Mouse (Mus musculus): ENCODE data around the gene Laptm5.

Laptm5 gene

DNA sequence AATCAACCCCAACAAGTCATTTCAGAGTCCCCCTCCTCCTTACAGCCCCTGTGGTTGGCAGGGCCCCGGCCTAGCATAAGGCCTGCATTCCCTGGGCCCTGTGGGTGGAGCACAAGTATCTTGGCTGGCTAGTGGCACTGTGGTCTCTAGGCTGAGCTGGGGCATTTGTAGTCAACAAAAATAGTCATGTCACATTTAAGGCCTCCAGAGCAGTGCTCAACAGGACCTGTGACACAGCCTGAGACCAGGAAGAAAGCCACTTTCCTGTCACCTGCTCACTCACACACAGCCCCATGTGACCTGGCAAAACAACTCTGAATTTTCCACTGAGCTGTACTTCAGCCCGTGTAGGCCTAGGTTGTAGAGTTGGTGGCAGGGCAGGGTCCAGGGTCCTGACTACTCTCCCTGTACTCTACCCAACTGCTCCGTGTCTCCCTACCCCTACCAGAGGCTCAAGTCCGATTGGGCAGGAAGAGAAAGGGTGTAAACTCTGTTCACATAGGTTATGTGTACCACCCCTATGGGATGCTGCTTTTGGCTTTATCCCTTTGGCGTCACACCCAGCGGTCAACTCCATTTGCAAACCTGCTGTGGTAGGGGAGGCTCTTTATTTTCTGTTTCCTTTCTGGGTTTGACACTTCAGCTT lies 13.0 kb upstream of the Laptm5 start:
- DNase-seq: no peak

DNA sequence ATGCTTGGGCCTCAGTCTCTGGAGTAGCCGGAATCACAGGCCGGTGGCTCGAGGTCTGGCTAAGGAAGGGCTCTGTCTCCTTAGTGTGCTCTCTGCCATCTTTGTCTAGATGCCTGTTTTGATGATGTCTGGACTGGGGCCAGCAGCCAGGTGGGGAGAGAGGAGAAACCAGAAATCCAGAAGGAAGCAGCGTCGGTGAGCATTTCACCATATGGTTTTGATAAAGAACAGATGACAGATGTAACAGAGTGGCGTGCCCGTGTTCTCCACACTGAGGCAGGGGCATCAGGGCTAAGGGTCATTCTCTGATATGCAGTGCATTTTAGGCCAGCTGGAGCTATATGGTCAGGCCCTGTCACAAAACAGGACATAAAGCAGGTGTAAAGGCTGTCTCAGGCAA lies 12.2 kb upstream of the Laptm5 start:
- DNase-seq: peak; percentile 55 to 75

DNA sequence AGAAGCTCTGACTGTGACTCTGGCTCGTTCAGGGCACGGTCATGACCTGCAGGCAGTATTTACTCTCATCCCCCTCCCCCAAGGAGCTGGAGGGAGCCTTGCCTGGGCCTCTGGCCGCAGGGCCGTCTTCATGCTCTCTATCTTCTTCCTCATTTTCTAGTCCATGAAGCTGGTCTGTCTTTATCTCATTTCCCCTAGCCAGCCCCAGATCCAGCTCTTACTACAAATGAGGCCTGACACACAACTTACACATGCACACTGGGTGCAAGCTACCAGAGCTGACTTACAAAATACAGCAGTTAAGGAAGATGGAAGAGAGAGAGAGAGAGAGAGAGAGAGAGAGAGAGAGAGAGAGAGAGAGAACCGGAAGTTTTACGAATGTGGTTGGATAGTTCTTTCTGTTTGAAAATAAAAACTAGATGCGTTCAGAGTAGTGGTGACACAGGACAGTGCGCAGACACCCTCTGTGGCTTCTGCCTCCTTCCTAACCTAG lies 10.6 kb upstream of the Laptm5 start:
- no peak for DNase-seq

DNA sequence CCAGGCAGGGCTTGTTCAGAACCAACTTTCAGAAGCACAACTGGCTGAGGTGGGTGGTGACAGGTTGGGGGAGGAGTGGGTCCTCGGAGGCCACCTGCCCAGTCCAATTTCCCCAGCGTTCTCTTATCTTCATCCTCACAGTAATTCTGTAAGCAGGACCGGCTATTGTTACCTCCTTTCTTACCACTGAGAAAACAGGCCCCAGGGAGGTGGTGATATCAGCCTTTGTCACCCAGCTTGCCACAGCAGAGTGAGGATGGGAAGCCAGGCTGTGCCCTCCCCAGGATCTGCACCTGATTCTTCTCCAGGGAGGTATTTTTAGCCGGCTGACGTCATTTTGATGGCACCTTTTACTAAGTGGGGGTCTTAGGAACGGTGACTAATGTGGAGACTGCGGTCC lies 7.9 kb upstream of the Laptm5 start:
- DNase-seq: no peak

DNA sequence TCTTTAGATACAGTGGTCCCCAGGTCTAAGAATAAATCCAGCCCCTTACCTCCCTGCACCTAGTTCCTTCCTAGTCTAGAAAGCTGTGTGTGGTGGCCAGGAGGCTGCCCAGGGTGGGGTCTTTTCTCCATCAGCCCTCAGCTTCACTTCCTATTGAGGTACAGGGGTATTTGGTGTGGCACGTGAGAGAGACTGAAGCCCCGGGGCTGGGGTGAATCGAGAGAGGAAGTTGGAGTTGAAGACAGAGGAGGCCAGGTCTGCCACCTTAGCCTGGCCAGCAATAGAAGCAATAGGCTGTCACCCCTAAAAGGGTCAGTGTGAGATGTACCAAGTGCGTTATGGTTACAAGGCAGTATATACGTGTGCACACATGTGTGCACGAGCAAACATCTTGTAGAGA lies 7.0 kb upstream of the Laptm5 start:
- DNase-seq: no peak

DNA sequence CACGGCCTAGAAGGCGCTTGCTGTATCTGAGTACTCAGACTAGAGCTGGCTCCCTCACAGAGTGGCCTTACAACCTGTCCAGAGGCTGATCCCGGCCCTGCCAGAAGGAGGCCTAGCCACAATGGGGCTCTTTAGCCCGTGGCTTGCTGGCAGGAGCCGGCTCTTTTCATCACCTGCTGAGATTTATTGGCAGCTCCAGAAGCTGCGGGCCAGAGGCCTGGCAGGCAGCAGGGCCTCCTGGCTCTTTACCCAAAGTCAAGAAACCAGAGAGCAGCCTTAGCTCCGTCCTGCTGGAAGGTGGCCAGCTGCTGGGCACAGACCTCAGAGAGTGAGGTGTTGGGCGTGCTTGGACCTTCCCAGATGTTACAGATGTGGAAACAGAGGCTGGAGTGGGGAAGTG lies 6.6 kb upstream of the Laptm5 start:
- peak; percentile 83 to 84 for DNase-seq

DNA sequence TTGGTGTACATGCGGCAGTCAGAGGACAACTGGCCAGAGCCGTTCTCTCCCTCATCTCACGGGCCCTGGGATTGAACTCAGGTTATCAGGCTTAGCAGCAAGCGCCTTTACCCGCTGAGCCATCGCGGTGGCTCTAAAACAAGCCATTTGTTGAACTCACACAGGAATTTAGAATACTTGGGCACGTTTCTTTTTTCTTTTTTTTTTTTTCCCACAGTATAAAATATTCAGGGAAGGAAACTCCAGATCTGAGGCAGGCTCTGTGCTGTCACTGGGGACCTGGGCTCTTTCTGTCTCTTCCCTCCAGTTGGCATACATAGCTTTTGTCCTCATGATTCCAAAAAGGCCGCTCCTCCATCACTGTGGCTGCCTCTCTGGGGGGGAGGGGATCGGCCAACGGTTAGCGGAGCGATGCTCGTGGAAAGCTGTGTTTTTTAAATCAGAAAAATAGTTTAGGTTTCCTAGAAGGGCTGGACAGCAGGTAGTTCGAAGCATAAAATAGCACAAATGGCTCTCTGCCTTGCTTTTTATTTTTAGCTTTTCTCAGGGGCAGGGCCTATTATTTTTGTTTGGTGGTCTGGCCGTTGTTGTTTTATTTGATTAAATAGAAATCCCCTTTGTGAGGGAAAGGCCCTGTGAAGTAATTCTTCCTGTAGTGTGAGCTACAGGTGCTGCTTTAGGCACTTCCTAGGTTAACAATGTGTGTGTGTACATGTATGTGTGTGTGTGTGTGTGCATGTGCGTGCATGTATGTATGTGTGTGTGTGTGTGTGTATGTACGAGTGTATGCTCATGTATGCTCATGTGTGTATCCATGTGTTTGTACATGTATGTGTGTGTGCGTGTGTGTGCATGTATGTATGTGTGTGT lies 5.5 kb upstream of the Laptm5 start:
- DNase-seq: peak; percentile 33 to 37

DNA sequence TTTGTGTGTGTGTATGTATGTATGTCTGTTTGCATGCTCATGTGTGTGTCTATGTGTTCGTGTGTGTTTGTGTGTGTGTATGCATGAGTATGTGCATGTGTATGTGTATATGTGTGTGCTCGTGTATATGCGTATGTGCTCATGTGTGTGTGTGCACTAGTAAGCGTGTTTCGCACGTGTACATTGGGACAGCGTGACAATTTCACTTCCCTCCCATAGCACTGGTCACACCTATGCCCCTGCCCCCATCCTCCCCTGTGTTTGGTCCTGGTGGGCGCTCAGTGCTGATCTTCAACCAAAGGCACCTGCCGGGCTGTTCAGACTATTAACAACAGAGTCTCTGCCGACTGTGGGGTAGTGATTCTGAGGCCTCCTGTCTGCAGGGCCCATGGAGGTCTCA lies 4.8 kb upstream of the Laptm5 start:
- DNase-seq: no peak

DNA sequence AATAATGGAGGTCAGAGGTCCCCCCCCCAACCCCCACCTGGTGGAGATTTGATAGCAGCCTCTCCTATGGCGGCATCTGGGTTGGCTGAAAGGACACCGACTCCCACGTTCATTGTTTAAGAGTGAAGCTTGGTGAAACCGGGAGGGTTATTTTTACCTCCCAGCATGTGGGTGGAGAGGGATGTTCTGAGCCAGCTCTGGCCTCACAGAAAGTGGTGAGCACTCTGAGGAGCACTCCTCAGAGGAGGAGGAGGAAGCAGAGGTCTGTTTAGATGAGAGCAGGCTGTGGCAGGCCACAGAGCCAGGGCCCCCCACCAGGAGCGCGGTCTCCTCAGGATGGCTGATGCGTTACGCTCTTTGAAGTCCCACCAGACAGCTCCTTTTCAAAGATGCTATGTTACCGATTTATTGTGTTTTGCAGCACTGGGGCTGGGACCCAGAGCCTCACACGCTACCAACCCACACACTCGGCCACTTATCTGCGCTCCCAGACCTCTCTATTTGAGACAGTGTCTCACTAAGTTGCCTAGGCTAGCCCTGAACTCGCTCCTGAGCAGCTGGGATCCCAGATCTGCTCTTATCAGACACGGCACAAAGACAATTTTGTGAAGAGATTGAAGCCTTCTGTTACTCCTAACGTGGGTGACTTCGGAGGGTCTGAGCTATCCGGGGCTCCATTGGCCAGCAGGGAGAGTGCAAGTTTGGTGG lies 3.6 kb upstream of the Laptm5 start:
- peak in 1 of 2 experiments; percentile 27 for DNase-seq

DNA sequence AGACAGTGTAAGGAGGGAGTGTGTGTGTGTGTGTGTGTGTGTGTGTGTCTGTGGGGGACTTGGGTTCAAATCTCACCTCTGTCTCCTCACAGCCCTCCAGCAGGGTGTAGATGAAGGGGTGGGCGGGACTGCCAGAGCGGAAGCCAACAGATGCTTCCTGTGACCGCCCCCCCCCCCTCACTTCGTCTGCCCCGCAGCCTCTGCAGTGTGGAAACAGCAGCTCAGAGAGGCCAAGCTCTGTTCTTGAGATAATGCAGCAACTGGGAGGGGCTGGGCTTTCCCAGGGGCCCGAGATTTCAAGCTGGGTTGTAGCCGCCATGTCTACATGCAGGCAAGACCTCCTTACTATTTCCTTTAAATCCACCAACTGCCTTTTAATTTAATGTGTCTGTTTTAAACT lies 2.3 kb upstream of the Laptm5 start:
- DNase-seq: no peak

DNA sequence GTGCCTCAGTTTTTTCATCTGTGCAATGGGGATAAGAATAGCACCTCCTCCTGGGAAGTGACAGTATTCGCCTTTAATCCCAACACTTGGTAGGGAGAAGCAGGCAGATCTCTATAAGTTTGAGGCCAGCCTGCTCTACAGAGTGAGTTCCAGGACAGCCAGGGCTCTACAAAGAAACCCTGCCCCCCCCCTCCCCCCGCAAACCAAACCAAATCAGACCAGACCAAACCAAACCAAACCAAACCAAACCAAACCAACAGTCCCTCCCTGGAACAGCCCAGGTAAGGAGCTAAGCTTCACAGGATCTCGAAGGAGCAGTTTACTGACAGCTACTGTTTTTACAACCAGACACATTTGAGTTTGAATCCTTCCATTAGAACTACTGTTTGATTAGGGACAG lies 299 bp upstream of the Laptm5 start:
- DNase-seq: no peak

DNA sequence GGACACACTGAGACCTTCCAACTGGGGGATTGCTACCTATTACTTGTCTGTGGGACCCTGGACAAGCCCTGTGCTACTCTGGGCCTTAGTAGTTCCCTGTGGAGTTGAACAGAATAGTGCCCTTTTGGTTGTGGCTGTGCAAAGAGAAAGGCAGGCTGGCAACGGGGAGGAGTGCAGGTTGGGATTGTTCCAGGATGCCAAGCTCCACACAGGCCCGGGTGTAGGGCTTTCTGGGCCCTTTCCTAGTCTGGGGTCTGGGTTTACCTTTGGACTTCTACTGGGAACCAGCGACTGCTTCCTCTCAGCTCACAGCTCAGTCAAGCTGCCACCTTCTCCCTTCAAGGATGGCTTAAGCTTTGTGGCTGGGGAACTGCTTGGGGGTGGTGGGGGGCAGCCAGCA lies 586 bp downstream of the Laptm5 start:
- no peak for DNase-seq

DNA sequence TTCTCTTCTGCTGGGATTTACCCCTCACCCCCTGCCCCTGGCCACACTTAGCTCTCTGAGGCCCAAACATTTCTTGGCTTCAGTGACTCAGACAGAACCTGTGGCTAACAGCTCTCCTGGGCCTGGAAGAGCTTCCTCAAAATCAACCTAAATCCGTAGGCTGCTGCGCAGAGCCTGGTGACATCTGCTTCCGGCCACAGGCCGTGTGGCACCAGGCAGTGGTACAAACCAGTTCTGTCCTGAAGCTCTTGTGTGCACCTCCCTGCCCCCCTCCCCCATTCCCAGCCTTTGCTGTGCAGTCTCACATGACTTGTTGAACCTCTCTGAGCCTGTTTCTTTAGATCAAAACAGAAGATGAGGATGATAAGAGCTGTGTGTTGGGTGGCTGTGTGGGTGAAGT lies 1.1 kb downstream of the Laptm5 start:
- no peak for DNase-seq

DNA sequence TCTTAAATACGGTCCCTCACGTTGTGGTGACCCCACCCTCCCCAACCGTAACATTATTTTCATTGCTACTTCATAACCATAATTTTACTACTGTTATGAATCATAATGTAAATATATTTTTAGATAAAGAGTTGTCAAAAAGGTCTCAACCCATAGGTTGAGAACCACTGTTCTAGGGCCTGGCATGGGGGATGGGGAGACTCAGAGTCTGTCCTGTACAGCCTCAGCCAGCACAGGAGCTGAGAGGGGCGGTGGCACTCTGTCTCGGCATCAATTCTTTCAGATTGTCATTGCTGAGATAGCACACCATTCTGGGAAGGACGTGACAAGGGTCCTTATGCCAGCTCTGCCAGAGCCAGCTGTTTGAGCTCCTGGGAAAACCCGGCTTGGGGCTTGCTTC lies 1.6 kb downstream of the Laptm5 start:
- DNase-seq: no peak

DNA sequence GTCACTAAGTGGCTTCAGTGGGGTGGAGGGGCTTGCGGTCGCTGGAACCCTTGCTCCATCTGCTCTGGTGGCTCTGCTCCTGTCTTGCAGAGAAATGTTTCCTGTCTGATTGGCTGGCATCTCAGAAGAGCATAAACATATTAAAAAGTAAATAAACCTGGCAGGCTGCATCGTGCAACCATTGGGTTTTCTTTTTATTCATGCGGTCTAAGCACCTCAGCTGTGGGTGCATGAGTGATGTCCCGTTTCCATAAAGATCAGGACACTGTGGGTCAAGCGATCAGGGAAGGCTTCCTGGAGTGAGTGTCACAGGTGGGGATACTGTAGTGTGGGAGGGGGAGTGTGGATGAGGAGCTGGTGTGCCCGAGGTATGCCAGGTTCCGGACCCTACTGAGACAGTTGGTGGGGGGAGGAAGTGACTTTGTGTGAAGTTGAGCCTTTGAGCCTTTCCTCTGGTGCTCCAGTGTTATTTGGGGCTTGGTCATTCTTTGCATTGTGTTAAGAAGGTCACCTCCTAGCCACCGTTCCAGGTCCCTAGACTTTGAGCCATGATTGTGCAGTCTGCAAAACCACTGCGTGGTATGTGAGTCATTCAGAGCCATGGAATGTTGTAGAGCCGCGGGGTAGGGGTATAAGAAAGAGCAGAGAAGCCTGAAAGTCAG lies 2.2 kb downstream of the Laptm5 start:
- DNase-seq: no peak

DNA sequence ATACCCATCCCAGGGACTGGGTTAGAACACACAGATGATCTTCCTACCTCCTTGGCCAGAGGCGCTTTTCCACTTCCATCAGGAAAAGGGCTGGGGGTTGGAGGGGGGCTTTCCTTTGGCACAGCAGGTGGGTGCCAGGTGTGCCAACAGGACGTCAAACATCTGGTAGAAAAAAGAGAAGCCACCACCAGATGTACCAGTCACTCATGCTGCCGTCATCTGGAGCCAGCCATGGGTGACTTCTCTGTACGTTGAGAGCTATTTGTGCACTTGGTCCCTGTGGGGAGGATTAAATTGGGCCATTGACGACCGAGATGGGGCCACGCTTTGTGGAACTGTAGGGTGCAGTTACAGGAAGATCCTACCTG lies 2.7 kb downstream of the Laptm5 start:
- no peak for DNase-seq

DNA sequence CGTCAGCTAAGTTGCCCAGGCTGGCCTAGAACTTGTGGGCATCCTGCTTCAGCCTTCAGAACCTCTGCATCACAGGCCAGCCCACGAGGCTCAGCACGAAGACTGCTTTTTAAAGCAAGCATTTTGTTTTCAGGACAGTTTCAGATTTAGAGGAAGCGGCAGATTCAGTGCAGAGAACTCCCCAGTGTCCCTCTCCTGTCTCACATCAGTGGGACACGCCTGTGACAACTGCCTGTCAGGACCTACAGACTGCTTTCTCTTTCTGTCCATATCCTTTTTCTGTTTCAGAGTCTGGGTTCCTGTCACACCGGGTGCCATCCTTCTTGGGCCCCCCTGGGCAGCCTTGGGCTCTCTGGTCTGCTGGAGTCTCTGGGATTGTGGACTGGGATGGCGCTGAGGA lies 3.7 kb downstream of the Laptm5 start:
- no peak for DNase-seq

DNA sequence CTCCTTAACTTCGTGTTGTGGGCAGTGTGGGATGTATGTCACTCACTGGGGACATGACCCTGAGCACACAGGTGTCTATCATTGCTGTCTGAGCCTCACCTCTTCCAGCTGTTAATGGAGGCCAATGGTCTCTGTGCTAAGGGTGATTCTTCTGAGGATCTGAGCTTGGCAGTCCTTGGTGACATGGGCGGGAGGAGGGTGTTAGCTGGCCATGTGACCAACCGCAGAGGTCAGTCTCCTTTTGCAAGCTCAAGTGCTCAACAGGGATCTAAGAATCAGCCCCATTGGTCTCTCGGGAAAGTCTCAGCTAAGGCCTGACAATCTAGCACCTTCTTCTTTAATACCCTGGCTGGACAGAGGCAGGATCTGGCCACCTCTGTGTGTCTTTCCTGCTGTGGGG lies 4.6 kb downstream of the Laptm5 start:
- DNase-seq: no peak

DNA sequence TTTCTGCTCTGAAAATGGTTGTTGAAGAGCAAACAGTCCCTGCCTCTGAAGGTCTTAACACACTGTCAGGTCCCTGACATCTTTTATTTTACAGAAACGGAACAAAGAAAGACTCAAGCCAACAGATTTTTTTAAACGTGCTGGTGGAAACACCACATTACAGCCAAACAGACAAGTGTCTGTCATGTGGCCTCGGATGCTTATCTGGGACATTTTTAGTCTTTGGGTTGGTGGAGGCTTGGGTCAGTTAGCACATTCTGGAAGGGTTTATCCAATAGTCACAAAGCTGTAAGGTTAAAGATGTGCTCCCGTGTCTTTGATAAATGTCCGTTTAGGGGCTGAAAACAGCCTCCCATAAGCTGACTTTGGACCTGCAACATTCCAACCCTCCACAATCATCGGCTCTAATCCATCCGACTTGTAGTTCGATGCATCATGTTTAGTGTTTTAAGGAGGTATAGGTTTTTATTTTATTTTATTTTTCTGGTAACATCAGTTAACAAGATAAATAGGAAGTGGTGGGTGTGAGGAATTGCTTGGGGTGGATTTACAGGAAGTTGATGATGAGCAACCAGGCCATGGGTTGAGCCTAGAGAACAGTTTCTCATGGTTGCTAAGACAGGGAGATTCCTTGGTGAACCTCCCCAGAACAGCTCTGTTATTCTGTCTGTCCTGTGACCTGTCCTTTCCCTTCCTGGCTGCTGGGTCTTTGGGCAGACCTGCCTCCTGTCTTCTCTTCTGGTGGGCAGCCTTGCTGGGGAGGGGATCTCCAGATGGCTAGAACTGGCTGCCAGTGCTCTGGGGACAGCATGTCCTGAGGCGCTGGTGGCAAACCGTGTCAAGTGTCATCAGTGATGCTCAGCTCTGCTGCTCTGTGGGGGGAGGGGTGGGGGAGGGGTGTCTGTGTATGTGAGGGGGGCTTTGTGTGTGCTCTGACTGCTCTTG lies 6.2 kb downstream of the Laptm5 start:
- peak; percentile 29 to 31 for DNase-seq

DNA sequence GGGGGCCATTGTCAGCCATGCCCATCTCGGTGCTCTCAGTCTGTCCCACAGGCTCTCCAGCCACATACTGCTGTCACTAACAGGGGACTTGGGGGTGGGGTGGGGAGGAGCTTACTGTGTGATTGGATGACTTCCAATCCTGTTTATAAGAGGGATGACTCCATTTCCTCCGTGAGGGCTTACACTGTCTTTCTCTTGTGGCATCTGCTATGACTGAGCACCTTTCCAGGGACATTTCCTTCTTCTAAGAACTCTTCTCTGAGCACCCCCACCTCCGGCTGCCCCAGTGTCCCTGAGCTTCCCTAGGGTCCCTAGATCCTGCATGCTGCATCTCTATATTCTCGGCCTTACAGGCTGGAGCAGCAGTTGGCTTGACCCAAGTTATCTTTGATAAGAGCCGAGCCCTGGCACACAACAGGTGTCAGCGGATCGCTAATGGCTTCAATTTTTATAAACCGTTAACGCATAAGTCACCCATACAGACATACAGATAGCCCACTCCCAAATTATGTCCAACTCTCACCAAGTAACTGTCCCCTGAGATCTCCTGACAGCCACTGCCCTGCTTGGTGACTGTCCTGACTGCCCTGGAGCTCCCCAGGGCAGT lies 6.9 kb downstream of the Laptm5 start:
- no peak for DNase-seq

DNA sequence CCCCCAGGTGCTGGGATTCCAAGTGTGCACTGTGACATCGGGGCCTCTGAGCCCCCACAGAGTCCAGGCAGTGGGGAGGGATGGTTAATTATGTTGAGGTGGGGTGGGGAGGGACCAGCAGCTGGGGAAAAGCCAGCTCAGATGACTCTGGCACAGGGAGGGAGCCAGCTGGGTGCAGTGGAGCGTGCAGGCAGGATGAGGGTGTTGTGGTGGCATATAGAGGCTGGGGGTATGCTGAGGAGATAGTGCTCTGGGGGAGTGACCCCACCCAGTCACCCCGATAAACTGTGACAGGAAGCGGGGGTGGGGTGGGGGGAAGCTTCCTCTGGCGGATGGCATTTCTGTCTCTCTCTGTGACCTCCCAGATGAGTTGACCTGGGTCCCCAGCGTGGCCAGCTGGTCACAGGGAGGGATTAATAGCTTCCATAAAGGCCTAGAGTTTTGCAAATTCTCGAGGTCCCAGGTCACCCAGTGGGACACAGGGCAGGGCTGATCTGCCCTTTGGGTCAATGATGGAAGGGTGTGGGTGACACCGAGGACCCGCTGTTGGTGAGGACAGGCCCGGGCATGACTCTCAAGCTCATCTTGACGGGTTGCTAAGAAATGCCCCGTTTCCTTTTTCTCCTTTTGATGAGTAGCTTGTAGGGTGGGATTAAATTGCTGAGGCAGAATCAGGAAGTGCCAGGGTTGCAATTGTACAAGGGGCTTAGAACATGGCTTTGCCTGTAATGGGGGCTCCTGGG lies 8.2 kb downstream of the Laptm5 start:
- DNase-seq: peak; percentile 30 to 55

All from cerebellum, postnatal 14 days (tissue).